Mouse (Mus musculus): ENCODE measurements around the gene Pwwp2a. TPM values are rescaled to one million over a fixed set of nuclear protein-coding genes. Genes with fewer than 3 reads are reported as not detected.

Gene Pwwp2a
- total and polyA plus RNA-seq, 2 experiments from 2014 or later, result 12.4 to 16.9 TPM

DNA sequence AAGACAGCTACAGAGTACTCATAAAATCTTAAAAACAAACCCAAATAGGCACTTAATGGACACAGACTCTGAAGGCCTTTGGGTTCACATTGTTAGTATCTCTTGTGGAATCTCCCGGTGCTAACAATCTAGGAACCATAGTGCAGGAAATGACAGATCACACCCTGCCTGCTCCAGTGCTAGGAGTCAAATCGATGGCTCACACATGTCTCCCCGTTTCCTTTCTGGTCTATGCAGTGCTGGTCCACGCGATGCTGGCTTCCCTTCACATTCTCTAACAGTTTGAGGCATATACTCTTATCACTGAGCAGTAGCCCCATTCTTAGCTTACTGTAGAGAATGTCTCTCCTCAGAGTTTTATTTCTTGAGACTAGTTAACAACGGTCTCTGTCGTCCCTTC, 46.0 kb downstream of the Pwwp2a start:
- ATAC-seq (ENCODE audit: insufficient read depth, low read depth), result no peak
- H3K4me3 ChIP-seq (ENCODE audit: low read depth, low read length), result no peak overlapping the region
- 51% methylated on average over 7 of the region's 7 CpGs for WGBS

DNA sequence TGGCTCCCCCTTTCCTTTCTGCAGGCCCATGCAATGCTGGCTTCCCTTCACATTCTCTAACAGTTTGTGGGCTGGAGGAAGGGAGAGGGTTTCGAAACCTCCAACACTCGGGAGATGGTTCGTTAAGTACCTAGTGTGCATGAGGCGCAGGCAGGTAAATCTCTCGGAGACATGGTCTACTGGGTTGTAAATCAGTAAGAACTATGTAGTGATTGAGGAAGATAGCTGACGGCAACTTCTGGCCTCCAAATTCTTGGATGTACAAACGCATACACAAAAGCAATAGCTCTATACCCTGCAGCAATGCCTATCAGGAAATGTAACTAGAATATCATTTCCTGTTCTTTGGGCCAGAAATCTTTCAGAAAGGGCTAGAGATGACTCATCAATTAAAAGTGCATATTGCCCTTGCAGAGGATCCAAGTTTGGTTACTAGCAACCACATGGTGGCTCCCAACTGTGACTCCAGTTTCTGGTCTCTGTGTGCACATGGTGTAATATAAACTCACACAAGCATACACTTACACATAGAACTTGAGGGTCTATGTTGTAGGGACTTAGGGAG, 47.0 kb downstream of the Pwwp2a start:
- DNase-seq (ENCODE audit: low spot score), result no peak
- Histone ChIP-seq H3K36me3 (replicated peaks; ENCODE audit: control insufficient read depth, insufficient read depth, low read length) (peaks cover 52% of the 10 kb centered on the region), H3K27ac (ENCODE audit: low read depth) (no peak overlapping the region), H3K4me2 (ENCODE audit: low read depth, low read length) (no peak overlapping the region), H3K9me3 (replicated peaks; ENCODE audit: control insufficient read depth, low read length) (no peaks in the 10 kb centered on the region), H3K27me3 (ENCODE audit: control insufficient read depth, insufficient read depth, low read length) (no peaks in the 10 kb centered on the region), H3K9ac (replicated peaks; ENCODE audit: low read depth, low read length) (no peak overlapping the region), H3K4me3 (ENCODE audit: low read depth, low read length) (no peak overlapping the region), H3K4me1 (ENCODE audit: control insufficient read depth, insufficient read depth) (no peaks in the 10 kb centered on the region)
- no peak for TF ChIP-seq CTCF (IDR thresholded peaks at IDR 0.05; ENCODE audit: low read depth)
- no peak for TF ChIP-seq EP300 (IDR thresholded peaks at IDR 0.05; ENCODE audit: low read depth)
- WGBS, result 76% methylated on average over 7 of the region's 7 CpGs
- ATAC-seq (ENCODE audit: insufficient read depth, low read depth), result no peak

More for the DNA sequence above, 46.0 kb downstream of the Pwwp2a start:
- TF ChIP-seq CTCF (IDR thresholded peaks at IDR 0.05; ENCODE audit: low read depth), result no peak
- H3K36me3 ChIP-seq (replicated peaks; ENCODE audit: control insufficient read depth, insufficient read depth, low read length), result peaks cover 51% of the 10 kb centered on the region
- DNase-seq (ENCODE audit: low spot score), result no peak
- no peak overlapping the region for H3K4me2 ChIP-seq (ENCODE audit: low read depth, low read length)
- no peaks in the 10 kb centered on the region for H3K4me1 ChIP-seq (ENCODE audit: control insufficient read depth, insufficient read depth)
- H3K27me3 ChIP-seq (ENCODE audit: control insufficient read depth, insufficient read depth, low read length), result no peaks in the 10 kb centered on the region
- H3K27ac ChIP-seq (ENCODE audit: low read depth), result no peak overlapping the region
- no peak overlapping the region for H3K9ac ChIP-seq (replicated peaks; ENCODE audit: low read depth, low read length)
- no peaks in the 10 kb centered on the region for H3K9me3 ChIP-seq (replicated peaks; ENCODE audit: control insufficient read depth, low read length)

DNA sequence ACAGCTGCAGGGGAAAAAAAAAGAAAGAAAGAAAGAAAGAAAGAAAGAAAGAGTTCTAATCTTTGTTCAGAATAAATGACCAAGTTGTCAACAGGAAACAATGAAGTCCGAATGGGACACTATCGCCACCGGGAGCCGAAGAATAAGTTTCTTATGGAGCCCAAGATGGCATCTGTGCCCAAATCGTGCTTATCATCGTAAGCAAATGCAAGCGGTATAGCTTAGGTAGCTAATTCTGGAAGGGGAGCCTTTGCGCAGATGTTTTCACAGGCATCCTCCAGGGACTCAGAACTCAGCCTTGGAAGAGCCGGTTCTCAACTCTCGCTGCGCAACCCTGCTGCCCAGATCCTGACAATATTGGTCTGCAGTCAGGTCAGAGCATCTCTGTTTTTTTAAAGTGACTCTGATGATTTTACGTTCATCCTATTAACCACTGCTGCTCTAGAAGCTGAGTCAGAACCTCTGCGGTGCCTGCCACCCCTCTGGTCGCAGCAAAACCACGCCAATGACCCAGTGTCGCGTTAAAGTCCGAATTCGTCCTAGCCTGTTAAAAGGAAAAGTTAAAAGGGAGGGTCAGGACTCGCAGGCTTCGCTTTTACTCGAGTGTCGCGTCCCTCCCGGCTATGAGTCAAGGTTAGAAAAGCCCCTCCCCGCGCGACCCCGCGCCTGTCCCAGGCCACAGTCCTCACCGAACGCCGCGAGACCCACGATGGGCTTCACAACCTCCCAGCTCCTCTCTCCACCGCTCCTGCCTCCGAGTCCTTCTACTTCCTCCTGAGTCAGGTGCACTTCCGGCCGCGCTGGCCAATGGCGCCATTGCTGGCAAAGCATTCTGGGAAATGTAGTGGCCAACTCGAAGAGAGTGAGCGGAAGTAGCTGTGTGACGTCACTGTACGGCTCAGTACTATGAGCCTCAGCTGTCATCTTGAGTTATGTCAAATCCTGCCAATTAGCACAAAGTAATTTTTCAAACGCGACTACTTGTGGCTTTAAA, 65.7 kb downstream of the Pwwp2a start, which contains the start of gene Ttc1:
Gene Ttc1 (minus strand): TSS at position 776 of the 994 bp plus-strand sequence.
- Histone ChIP-seq H3K27me3 (ENCODE audit: control insufficient read depth, insufficient read depth, low read length) (no peaks in the 10 kb centered on the region), H3K27ac (ENCODE audit: low read depth) (peak within 1 kb of the TSS; percentile 80), H3K4me3 (ENCODE audit: low read depth, low read length) (peak within 1 kb of the TSS; percentile 87), H3K4me2 (ENCODE audit: low read depth, low read length) (peak within 1 kb of the TSS; percentile 94), H3K36me3 (replicated peaks; ENCODE audit: control insufficient read depth, insufficient read depth, low read length) (peaks cover 26% of the 10 kb centered on the region), H3K9me3 (replicated peaks; ENCODE audit: control insufficient read depth, low read length) (no peaks in the 10 kb centered on the region), H3K4me1 (ENCODE audit: control insufficient read depth, insufficient read depth) (peaks cover 7% of the 10 kb centered on the region; the same call in 1 of the 2 replicates), H3K9ac (replicated peaks; ENCODE audit: low read depth, low read length) (peak within 1 kb of the TSS; percentile 83)
- DNase-seq (ENCODE audit: low spot score), result peak; percentile 98
- peak; percentile 98 for ATAC-seq (ENCODE audit: insufficient read depth, low read depth)
- TF ChIP-seq EP300 (IDR thresholded peaks at IDR 0.05; ENCODE audit: low read depth) (no peak), CTCF (IDR thresholded peaks at IDR 0.05; ENCODE audit: low read depth) (no peak; the same call in 1 of the 2 replicates)
- WGBS, result 2% methylated on average over 47 of the region's 47 CpGs

DNA sequence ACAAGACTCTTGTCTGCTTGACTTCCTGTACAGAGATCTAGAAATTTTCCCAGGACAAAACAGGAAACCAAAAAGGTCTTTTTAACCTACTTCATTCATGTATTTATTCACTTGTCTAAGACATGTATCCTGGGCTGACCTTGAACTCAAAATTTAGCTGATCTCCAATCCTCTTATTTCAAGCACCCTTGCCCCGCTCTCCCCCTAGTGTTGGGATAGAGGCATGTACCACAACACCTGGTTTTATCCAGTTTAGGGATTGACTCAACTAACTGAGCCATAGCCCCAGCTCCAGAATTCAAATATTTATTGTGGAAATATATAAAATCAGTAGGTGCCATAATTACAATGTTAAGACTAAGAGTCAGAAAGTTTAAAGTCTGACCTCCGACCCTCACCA, 69.7 kb downstream of the Pwwp2a start:
- WGBS, result 64% methylated on average over 2 of the region's 2 CpGs

DNA sequence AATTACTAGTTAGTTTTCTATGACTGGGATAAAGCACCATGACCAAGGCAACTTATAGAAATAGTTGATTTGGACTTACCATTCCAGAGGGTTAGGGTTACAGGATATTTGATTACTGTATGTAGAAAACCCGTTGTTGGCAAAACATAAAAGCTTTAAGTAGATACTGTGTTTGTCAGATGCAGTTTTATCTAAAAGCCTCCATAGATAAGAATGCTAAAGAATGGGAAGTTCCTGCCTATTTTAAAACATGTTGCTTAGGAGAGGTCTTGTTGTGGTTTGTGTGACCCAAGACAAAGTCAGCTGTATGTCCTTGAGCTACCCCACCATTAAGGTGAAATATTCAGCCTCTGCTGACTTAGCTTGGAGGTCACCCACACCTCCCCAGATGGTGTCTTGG, 72.8 kb downstream of the Pwwp2a start:
- no peaks in the 10 kb centered on the region for H3K4me1 ChIP-seq (ENCODE audit: control insufficient read depth, insufficient read depth)
- no peaks in the 10 kb centered on the region for H3K27me3 ChIP-seq (ENCODE audit: control insufficient read depth, insufficient read depth, low read length)
- H3K36me3 ChIP-seq (replicated peaks; ENCODE audit: control insufficient read depth, insufficient read depth, low read length), result no peaks in the 10 kb centered on the region
- no peak overlapping the region for H3K4me3 ChIP-seq (ENCODE audit: low read depth, low read length)
- no peak for DNase-seq (ENCODE audit: low spot score)
- no peak overlapping the region for H3K27ac ChIP-seq (ENCODE audit: low read depth)
- H3K9me3 ChIP-seq (replicated peaks; ENCODE audit: control insufficient read depth, low read length), result no peaks in the 10 kb centered on the region
- TF ChIP-seq EP300 (IDR thresholded peaks at IDR 0.05; ENCODE audit: low read depth), result no peak
- TF ChIP-seq CTCF (IDR thresholded peaks at IDR 0.05; ENCODE audit: low read depth), result no peak
- no peak overlapping the region for H3K4me2 ChIP-seq (ENCODE audit: low read depth, low read length)
- no peak for ATAC-seq (ENCODE audit: insufficient read depth, low read depth)
- no peak overlapping the region for H3K9ac ChIP-seq (replicated peaks; ENCODE audit: low read depth, low read length)
- WGBS, result 32% methylated on average over 1 of the region's 1 CpGs

More for the DNA sequence above, 69.7 kb downstream of the Pwwp2a start:
- no peak for DNase-seq (ENCODE audit: low spot score)
- no peak for ATAC-seq (ENCODE audit: insufficient read depth, low read depth)
- no peak overlapping the region for H3K9ac ChIP-seq (replicated peaks; ENCODE audit: low read depth, low read length)
- peaks cover 7% of the 10 kb centered on the region; the same call in 1 of the 2 replicates for H3K4me1 ChIP-seq (ENCODE audit: control insufficient read depth, insufficient read depth)
- H3K9me3 ChIP-seq (replicated peaks; ENCODE audit: control insufficient read depth, low read length), result no peaks in the 10 kb centered on the region
- no peak for TF ChIP-seq EP300 (IDR thresholded peaks at IDR 0.05; ENCODE audit: low read depth)
- peak; percentile 14; the same call in 1 of the 2 replicates for TF ChIP-seq CTCF (IDR thresholded peaks at IDR 0.05; ENCODE audit: low read depth)
- no peaks in the 10 kb centered on the region for H3K27me3 ChIP-seq (ENCODE audit: control insufficient read depth, insufficient read depth, low read length)
- H3K36me3 ChIP-seq (replicated peaks; ENCODE audit: control insufficient read depth, insufficient read depth, low read length), result no peaks in the 10 kb centered on the region
- H3K27ac ChIP-seq (ENCODE audit: low read depth), result no peak overlapping the region
- H3K4me2 ChIP-seq (ENCODE audit: low read depth, low read length), result no peak overlapping the region
- H3K4me3 ChIP-seq (ENCODE audit: low read depth, low read length), result no peak overlapping the region
